Comparison of ENCODE assay signal across 8 mouse cellular contexts in the genomic region with DNA sequence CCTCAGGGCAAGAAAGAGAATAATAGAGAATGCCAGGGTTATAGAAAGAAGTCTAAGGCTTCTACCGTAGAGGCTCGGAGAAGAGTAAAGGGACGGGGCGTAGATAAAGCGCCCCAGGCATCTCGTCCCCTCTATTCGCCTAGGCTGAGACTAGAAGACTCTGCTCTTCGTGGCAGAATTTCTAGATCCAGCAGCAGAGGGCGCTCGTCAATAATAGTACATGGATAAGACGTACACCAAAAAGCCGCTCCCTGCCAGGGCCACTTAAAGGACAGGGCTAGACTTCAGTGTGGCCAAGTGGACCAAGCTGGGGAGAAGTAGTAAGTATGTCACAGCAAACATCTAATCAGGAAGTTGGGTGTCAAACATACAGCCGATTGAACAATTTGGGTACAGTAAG. TPM values are rescaled to one million over a fixed set of nuclear protein-coding genes. Genes with fewer than 3 reads are reported as not detected.
DNase-seq lines count a peak whose midpoint lies in the region; ATAC-seq lines count a peak whose summit lies in the region.

No protein-coding gene starts in this region.

- DNase-seq in R1 (ENCODE audit: low read depth, low spot score), result peak; percentile 83
- DNase-seq in cerebellum, postnatal 10 days, result peak; percentile 93 to 94
- DNase-seq in frontal cortex, postnatal 10 days (ENCODE audit: low spot score in 2 of 2), result peak; percentile 73 to 84
- peak; percentile 90 for DNase-seq in layer of hippocampus, postnatal 10 days (ENCODE audit: low spot score in 2 of 2)
- DNase-seq in lung, postnatal 25 days (ENCODE audit: low spot score), result peak; percentile 94
- DNase-seq in retina, postnatal 1 day, result peak; percentile 90
- peak; percentile 57 for DNase-seq in urinary bladder, adult 2 months (ENCODE audit: low spot score)

- H3K9ac ChIP-seq in hindbrain, embryonic 12.5 days, result peak overlapping the region; percentile 58

- H3K36me3 ChIP-seq in hindbrain, embryonic 12.5 days, result peaks cover 24% of the 10 kb centered on the region

- H3K4me2 ChIP-seq in hindbrain, embryonic 12.5 days (replicated peaks), result peak overlapping the region; percentile 59

- H3K4me3 ChIP-seq in hindbrain, embryonic 12.5 days, result peak overlapping the region; percentile 35

- H3K27me3 ChIP-seq in hindbrain, embryonic 12.5 days, result peaks cover 8% of the 10 kb centered on the region; the same call in 1 of the 2 replicates

- peak overlapping the region; percentile 67 for H3K27ac ChIP-seq in hindbrain, embryonic 12.5 days

- 3% methylated on average over 13 of the region's 13 CpGs for WGBS in hindbrain, embryonic 12.5 days

- H3K9me3 ChIP-seq in hindbrain, embryonic 12.5 days (replicated peaks), result no peaks in the 10 kb centered on the region

- peak; percentile 74 for ATAC-seq in hindbrain, embryonic 12.5 days (ENCODE audit: low FRiP score)

- peaks cover 21% of the 10 kb centered on the region for H3K4me1 ChIP-seq in hindbrain, embryonic 12.5 days

RNA-seq across cellular contexts. Expression of gene Tgfb1i1, which starts 0.8 kb away (rescaled TPM):
- 50.9 and 63.1 TPM in 2 replicates for polyA plus RNA-seq in hindbrain, embryonic 12.5 days (2016; fragmentation: Nextera tagmentation; extraction: Ambion mirVana)
- 10 to 100 TPM; 27.2 to 28.1 TPM for total RNA-seq in layer of hippocampus, postnatal 10 days (2021)
- polyA plus RNA-seq in urinary bladder, adult 2 months (2012; rRNA removed), result 155 and 317 TPM in 2 replicates

RNA-seq across cellular contexts. Expression of gene 9130023H24Rik, which starts 9.6 kb away (rescaled TPM):
- polyA plus RNA-seq in hindbrain, embryonic 12.5 days (2016; fragmentation: Nextera tagmentation; extraction: Ambion mirVana), result 13.8 and 14.1 TPM in 2 replicates
- 1 to 10 TPM; 3.7 to 4.3 TPM for total RNA-seq in layer of hippocampus, postnatal 10 days (2021)
- 6.1 and 6.3 TPM in 2 replicates for polyA plus RNA-seq in urinary bladder, adult 2 months (2012; rRNA removed)

RNA-seq across cellular contexts. Expression of gene Armc5, which starts 10.3 kb away (rescaled TPM):
- 16.4 and 17.4 TPM in 2 replicates for polyA plus RNA-seq in hindbrain, embryonic 12.5 days (2016; fragmentation: Nextera tagmentation; extraction: Ambion mirVana)
- total RNA-seq in layer of hippocampus, postnatal 10 days (2021), result 10 to 100 TPM; 11.4 to 11.8 TPM
- 18.6 and 20.4 TPM in 2 replicates for polyA plus RNA-seq in urinary bladder, adult 2 months (2012; rRNA removed)

RNA-seq across cellular contexts. Expression of gene Slc5a2, which starts 18.0 kb away (rescaled TPM):
- polyA plus RNA-seq in hindbrain, embryonic 12.5 days (2016; fragmentation: Nextera tagmentation; extraction: Ambion mirVana), result not detected in 2 replicates
- total RNA-seq in layer of hippocampus, postnatal 10 days (2021), result not detected
- 0.10 TPM in 1 of 2 replicates, not detected in the other for polyA plus RNA-seq in urinary bladder, adult 2 months (2012; rRNA removed)

RNA-seq across cellular contexts. Expression of gene Cox6a2, which starts 41.3 kb away (rescaled TPM):
- polyA plus RNA-seq in hindbrain, embryonic 12.5 days (2016; fragmentation: Nextera tagmentation; extraction: Ambion mirVana), result 1.3 and 4.1 TPM in 2 replicates
- 1 to 10 TPM; 4.3 to 4.8 TPM for total RNA-seq in layer of hippocampus, postnatal 10 days (2021)
- polyA plus RNA-seq in urinary bladder, adult 2 months (2012; rRNA removed), result 0.24 and 0.26 TPM in 2 replicates

Comparison
In these comparisons a context has a peak if more than half of its experiments do, and no peak if none do; other contexts are left out.
1. Peak in every context shown above with its lines: DNase-seq, ATAC-seq, H3K4me3 ChIP-seq and H3K27ac ChIP-seq.